Mouse (Mus musculus) liver, postnatal 0 days (tissue): ENCODE measurements around the gene Sgms1. TPM values are rescaled to one million over a fixed set of nuclear protein-coding genes. Genes with fewer than 3 reads are reported as not detected.

Experiments used
- ATAC-seq: fragments of 200-750 bp; cut with Nextera tagmentation; 2 replicates; pipeline ENCODE4 v1.8.0; 2017; ENCODE audit warnings: mild to moderate bottlenecking, moderate library complexity
- DNase-seq: peaks from one replicate; pipeline ENCODE4 v3.0.0-alpha.2; 2016
- H3K27ac ChIP-seq: fragments of 300-500 bp; sonication (generic); 2 replicates; pipeline ENCODE4 v1.5.1; 2014; ENCODE audit warnings: antibody characterized with exemption, moderate library complexity, mild to moderate bottlenecking, low read depth
- H3K27me3 ChIP-seq: fragments of 300-500 bp; sonication (generic); 2 replicates; pipeline ENCODE4 v1.6.1; 2014; ENCODE audit warnings: low read length, control low read depth, mixed read lengths; ENCODE audit not compliant: insufficient read depth
- H3K36me3 ChIP-seq: fragments of 300-500 bp; sonication (generic); replicated peaks from 2 replicates; pipeline ENCODE4 v1.6.1; 2014; ENCODE audit warnings: mild to moderate bottlenecking, control low read depth, low read length, moderate library complexity, mixed read lengths; ENCODE audit not compliant: insufficient read depth
- H3K4me1 ChIP-seq: fragments of 300-500 bp; sonication (generic); 2 replicates; pipeline ENCODE4 v1.6.1; 2014; ENCODE audit warnings: antibody characterized with exemption, mild to moderate bottlenecking, control low read depth; ENCODE audit not compliant: insufficient read depth
- H3K4me2 ChIP-seq: fragments of 300-500 bp; sonication (generic); 2 replicates; pipeline ENCODE4 v1.6.1; 2014; ENCODE audit warnings: low read depth, mild to moderate bottlenecking, low read length, moderate library complexity, mixed read lengths
- H3K4me3 ChIP-seq: fragments of 300-500 bp; sonication (generic); 2 replicates; pipeline ENCODE4 v1.5.1; 2014; ENCODE audit warnings: low read depth, low read length
- H3K9ac ChIP-seq: fragments of 300-500 bp; sonication (generic); replicated peaks from 2 replicates; pipeline ENCODE4 v1.6.1; 2014; ENCODE audit warnings: mild to moderate bottlenecking, moderate library complexity
- H3K9me3 ChIP-seq: fragments of 300-500 bp; sonication (generic); 2 replicates; pipeline ENCODE4 v1.6.1; 2016; ENCODE audit warnings: mild to moderate bottlenecking, control low read depth, low read length, mixed read lengths
- CTCF ChIP-seq: sonication (generic); IDR thresholded peaks from 2 replicates; pipeline ENCODE4 v1.5.1; 2016; ENCODE audit warnings: antibody characterized with exemption, low read depth
- EP300 ChIP-seq: IDR thresholded peaks from 2 replicates; pipeline ENCODE4 v1.6.1; 2016; ENCODE audit warnings: antibody characterized with exemption, low read depth, mild to moderate bottlenecking
- WGBS: fragments of 180-500 bp; shearing (Covaris S2); extraction: QIAGEN DNeasy Blood & Tissue Kit; methylation state at CpG from one replicate; pipeline ENCODE4 v1.1.7; 2014; ENCODE audit not compliant: insufficient replicate concordance; 5-methylcytosine and 5-hydroxymethylcytosine counted together
- polyA plus RNA-seq: library from polyadenylated mRNA; unstranded; fragments of >200 nt; fragmentation: Nextera tagmentation; extraction: Ambion mirVana; gene quantifications from 2 replicates; pipeline ENCODE4 v1.2.1, GENCODE M21; 2015

The Sgms1 gene
- polyA plus RNA-seq, 1 experiment from 2014 or later = 16.0 TPM

DNA sequence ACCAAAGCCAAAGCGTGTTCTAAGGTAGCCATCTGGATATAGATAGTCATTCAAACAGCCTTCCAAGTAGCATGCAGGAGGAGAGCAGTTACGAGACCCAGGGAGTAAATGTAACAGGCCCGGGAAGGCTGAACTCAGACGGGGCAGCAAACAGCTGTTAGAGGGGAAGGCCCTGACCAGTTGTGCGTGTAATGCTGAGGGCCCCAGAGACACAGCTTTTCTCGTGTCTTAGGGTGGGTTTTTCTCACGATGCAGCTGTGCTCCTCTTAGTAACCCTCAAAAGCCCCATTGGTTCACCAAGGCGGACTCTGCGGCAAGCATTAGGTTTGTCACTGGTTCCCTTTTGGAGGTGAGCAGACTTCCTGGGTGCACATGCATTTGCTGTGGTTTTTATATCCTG, 221.5 kb downstream of the Sgms1 start:
- ATAC-seq = 0 out of 2 replicates have a peak, but pooled peaks have one; percentile 9
- Histone ChIP-seq H3K36me3 (0 out of 2 replicates have a peak, but pooled peaks cover 2% of the 10 kb centered on the region), H3K9me3 (no peaks in the 10 kb centered on the region), H3K9ac (no peak overlapping the region), H3K4me3 (no peak overlapping the region), H3K27ac (no peak overlapping the region), H3K27me3 (no peaks in the 10 kb centered on the region), H3K4me2 (no peak overlapping the region), H3K4me1 (peaks cover 22% of the 10 kb centered on the region)
- TF ChIP-seq EP300 (no peak), CTCF (no peak)
- WGBS = 72% methylated on average over 9 of the region's 9 CpGs
- DNase-seq = peak; percentile 43

DNA sequence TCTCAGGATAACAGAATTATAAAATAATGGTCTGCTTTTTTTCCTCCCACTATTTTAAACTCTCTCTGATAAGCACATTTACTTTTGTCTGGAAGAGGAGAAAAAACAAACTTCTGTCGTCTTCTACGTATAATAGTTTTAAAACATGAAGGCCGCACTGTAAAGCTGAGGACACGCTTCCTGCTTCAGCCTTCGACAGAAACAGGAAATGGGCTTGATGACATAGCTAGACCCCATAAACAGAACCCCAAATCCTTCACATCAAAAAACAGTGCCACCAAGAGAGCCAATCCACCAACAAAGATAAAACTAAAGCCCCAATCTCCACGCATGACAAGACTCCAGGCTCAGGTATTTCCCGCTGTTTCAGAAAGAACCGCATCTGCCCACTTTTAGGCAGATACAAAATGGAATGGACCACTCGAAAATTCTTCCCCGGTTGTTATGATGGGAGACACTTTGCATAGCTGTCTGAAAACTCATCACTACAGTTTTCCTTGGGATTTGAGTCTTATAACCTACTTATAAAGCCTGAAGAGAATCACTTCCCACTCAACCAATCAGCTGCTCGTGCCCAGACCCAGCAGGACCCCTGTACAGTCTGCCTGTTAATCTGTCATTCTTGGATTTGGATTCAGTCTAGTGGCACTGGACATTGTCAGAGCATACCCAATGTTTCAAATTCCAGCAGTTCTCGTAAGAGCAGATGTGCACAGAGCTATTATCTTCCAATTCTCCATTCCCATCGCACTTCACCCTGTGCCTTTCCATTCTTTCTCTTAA, 222.5 kb downstream of the Sgms1 start:
- H3K9me3 ChIP-seq = no peaks in the 10 kb centered on the region
- H3K27ac ChIP-seq = no peak overlapping the region
- DNase-seq = no peak
- no peaks in the 10 kb centered on the region for H3K27me3 ChIP-seq
- WGBS = 77% methylated on average over 13 of the region's 13 CpGs
- H3K4me1 ChIP-seq = peaks cover 12% of the 10 kb centered on the region
- TF ChIP-seq CTCF = no peak
- no peak for TF ChIP-seq EP300
- no peak overlapping the region for H3K4me3 ChIP-seq
- ATAC-seq = no peak
- no peak overlapping the region for H3K9ac ChIP-seq
- H3K4me2 ChIP-seq = no peak overlapping the region
- 0 out of 2 replicates have a peak, but pooled peaks cover 2% of the 10 kb centered on the region for H3K36me3 ChIP-seq

DNA sequence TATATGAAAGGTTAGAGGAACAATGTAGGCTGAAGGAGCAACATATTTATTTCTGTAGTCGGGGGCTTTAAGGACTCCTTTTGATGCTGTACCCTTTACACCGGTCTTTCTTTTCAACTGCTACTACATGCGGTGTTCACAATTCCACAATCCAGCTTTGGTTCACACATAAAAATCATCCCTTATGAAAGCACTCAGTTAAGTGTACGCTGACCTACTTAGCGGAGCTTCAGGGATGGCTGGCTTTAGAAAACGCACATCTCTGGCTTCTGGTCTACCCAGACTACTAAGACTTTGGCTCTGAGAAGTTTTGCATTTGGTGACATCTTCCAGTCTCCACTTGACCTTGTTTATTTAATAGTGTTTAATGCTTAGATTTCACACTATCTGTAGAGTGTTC, 223.8 kb downstream of the Sgms1 start:
- WGBS = 89% methylated on average over 6 of the region's 6 CpGs
- 0 out of 2 replicates have a peak, but pooled peaks cover 2% of the 10 kb centered on the region for H3K36me3 ChIP-seq
- DNase-seq = no peak
- no peaks in the 10 kb centered on the region for H3K9me3 ChIP-seq
- no peak overlapping the region for H3K9ac ChIP-seq
- no peak for ATAC-seq
- no peak overlapping the region for H3K27ac ChIP-seq
- H3K4me2 ChIP-seq = no peak overlapping the region
- no peaks in the 10 kb centered on the region for H3K27me3 ChIP-seq
- H3K4me1 ChIP-seq = peaks cover 10% of the 10 kb centered on the region; the same call in 1 of the 2 replicates
- H3K4me3 ChIP-seq = no peak overlapping the region
- no peak for TF ChIP-seq EP300

- no peak overlapping the region for H3K4me3 ChIP-seq
- no peak for DNase-seq
- H3K4me2 ChIP-seq = no peak overlapping the region
- no peak for ATAC-seq
- peaks cover 13% of the 10 kb centered on the region for H3K36me3 ChIP-seq
- H3K9me3 ChIP-seq = no peaks in the 10 kb centered on the region
- 95% methylated on average over 4 of the region's 4 CpGs for WGBS
- no peak overlapping the region for H3K27ac ChIP-seq
- no peaks in the 10 kb centered on the region for H3K27me3 ChIP-seq
- peaks cover 4% of the 10 kb centered on the region; the same call in 1 of the 2 replicates for H3K4me1 ChIP-seq
- TF ChIP-seq EP300 (no peak), CTCF (no peak)
- H3K9ac ChIP-seq = no peak overlapping the region
Measured at GRCm38 (mm10) chr19:32164128-32164527, 225.4 kb downstream of the Sgms1 start.

GRCm38 (mm10) chr19:32159944-32160343, 229.6 kb downstream of the Sgms1 start:
- H3K4me3 ChIP-seq = no peak overlapping the region
- H3K36me3 ChIP-seq = peaks cover 32% of the 10 kb centered on the region
- H3K9ac ChIP-seq = no peak overlapping the region
- 81% methylated on average over 7 of the region's 7 CpGs for WGBS
- no peaks in the 10 kb centered on the region for H3K27me3 ChIP-seq
- H3K27ac ChIP-seq = no peak overlapping the region
- ATAC-seq (no peak), DNase-seq (no peak)
- TF ChIP-seq EP300 (no peak), CTCF (no peak)
- no peaks in the 10 kb centered on the region for H3K9me3 ChIP-seq
- H3K4me2 ChIP-seq = no peak overlapping the region
- peaks cover 7% of the 10 kb centered on the region for H3K4me1 ChIP-seq

DNA sequence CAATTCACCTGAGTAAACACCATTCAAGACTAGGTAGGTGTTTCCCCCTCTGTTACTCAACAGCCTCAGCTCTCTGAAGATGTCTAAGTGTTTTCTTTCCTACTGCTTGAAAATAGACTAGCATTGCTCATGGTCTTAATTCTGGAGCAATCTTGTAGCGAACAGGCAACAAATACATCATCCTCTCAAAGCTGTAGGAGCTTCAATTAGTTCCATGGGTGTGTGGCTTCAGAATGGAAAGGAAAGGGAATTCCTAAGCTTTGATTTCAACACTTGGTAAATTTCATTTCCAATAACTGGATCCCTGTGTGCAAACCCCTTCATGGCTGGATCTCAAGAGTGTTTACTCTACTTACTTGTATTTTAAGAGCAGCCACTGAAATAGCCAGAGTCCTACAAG, 230.3 kb downstream of the Sgms1 start:
- H3K36me3 ChIP-seq = peaks cover 32% of the 10 kb centered on the region
- WGBS = 97% methylated on average over 1 of the region's 1 CpGs
- no peak overlapping the region for H3K4me3 ChIP-seq
- no peak for DNase-seq
- TF ChIP-seq CTCF (no peak), EP300 (no peak)
- no peak for ATAC-seq
- no peak overlapping the region for H3K27ac ChIP-seq
- no peaks in the 10 kb centered on the region for H3K9me3 ChIP-seq
- H3K27me3 ChIP-seq = no peaks in the 10 kb centered on the region
- no peak overlapping the region for H3K9ac ChIP-seq
- peaks cover 7% of the 10 kb centered on the region for H3K4me1 ChIP-seq
- H3K4me2 ChIP-seq = no peak overlapping the region
